Mouse (Mus musculus) ES-Bruce4 (cell line): ENCODE data around the gene Cacnb3.

Source experiments
- CTCF ChIP-seq: IDR thresholded peaks from one replicate; pipeline ENCODE4 v1.8.1; 2011; ENCODE audit warnings: low read depth, low read length
- POLR2A ChIP-seq: IDR thresholded peaks from one replicate; pipeline ENCODE4 v1.8.1; 2011; ENCODE audit warnings: low read length; ENCODE audit not compliant: insufficient read depth

DNA sequence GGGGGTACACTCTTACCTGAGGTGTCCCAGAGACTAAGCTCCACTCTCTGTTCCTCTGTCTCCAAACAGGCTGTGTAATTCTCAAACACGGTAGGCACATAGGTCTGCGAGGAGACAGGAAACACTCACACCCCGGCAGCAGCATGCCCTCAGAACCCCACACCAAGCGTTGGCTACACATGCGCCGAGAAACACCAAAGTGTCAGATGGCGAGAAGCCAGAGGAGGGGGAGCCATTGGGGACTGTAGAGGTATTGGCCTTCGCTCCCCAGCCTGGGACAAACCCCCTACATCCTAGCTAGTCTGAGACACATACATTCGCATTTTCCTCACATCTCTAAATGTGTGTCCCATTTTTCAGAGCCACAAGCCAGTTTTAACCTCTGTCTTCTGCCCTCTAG is 45.8 kb downstream of the Cacnb3 start:
- TF ChIP-seq CTCF (no peak), POLR2A (no peak)
